Mouse (Mus musculus) macrophage (primary cell): Measurements from ENCODE around the gene Plpp1. TPM values are rescaled to one million over a fixed set of nuclear protein-coding genes. Genes with fewer than 3 reads are reported as not detected.

Experiments
- H3K27ac ChIP-seq: fragments of 350-480 bp; formaldehyde crosslinking; 2 replicates; pipeline ENCODE4 v1.9.0; 2021
- H3K36me3 ChIP-seq: fragments of 350-480 bp; formaldehyde crosslinking; 2 replicates; pipeline ENCODE4 v1.9.0; 2021; ENCODE audit errors: inconsistent target
- H3K4me3 ChIP-seq: fragments of 350-480 bp; formaldehyde crosslinking; 2 replicates; pipeline ENCODE4 v1.9.0; 2021; ENCODE audit errors: inconsistent target
- H3K79me2 ChIP-seq: fragments of 350-480 bp; formaldehyde crosslinking; 2 replicates; pipeline ENCODE4 v1.9.0; 2021; ENCODE audit errors: inconsistent target
- WGBS: methylation state at CpG from one replicate; pipeline ENCODE4 v1.1.7; 2026; ENCODE audit warnings: inconsistent platforms; ENCODE audit not compliant: missing documents; 5-methylcytosine and 5-hydroxymethylcytosine counted together
- polyA plus RNA-seq: library from polyadenylated mRNA; stranded (reverse); fragments of 250-400 nt; gene quantifications from 3 replicates; pipeline ENCODE4 v1.2.4, GENCODE M21; 2018; ENCODE audit warnings: inconsistent platforms

Plpp1 gene
- polyA plus RNA-seq, 1 experiment from 2014 or later: 0.46 TPM

DNA sequence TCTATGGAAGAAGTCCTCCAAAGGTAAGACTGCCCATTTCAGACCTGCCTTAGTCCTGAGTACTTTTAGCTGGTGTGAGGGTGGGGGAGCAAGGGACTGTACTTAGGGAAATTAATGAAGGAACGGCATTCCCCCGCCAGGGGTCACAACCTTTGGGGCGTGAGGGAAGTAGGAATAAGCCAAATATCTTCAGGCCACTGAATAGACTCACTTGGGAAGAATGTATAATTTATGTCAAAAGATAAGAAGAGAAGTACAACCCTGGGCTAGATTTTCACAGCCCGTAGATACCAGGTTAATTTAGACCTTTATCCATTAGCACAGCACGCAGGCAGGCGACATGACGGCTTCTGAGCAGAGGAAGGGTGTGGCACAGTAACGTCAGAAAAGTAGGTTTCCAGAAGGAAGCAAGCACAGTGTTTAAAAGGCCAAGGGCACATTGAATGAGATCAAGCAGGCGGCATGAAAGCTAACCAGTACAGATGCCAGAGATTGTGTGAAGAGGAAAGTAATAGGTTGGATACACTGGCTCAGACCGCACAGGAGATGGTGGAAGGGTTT, 37.0 kb upstream of the Plpp1 start:
- H3K27ac ChIP-seq: no peak overlapping the region

GRCm38 (mm10) chr13:112764556-112764955, 36.0 kb upstream of the Plpp1 start:
- no peaks in the 10 kb centered on the region for H3K79me2 ChIP-seq
- H3K36me3 ChIP-seq: no peaks in the 10 kb centered on the region
- no peak overlapping the region for H3K27ac ChIP-seq
- H3K4me3 ChIP-seq: no peak overlapping the region
- WGBS: 94% methylated on average over 5 of the region's 5 CpGs

More for the DNA sequence above, 37.0 kb upstream of the Plpp1 start:
- no peaks in the 10 kb centered on the region for H3K36me3 ChIP-seq
- no peaks in the 10 kb centered on the region for H3K79me2 ChIP-seq
- H3K4me3 ChIP-seq: no peak overlapping the region
- 88% methylated on average over 10 of the region's 10 CpGs for WGBS

DNA sequence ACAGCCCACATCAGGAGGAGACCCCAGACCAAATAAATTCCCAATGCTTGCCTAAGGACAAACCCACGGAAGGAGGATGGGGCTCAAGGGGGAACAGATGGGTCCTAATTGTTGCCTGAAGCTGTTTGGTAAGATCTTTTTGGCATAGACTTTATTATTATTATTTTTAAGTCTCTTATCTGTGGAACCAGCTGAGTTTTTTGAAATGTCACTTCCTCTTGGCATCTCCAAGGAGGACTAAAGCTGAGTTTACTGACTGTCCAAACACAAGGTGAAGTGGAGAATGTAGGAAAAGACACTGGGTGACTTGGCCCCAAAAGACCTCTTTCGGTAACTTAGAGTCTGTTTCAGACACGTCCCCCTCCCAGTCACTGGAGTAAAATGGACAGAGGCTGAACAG, 34.9 kb upstream of the Plpp1 start:
- no peak overlapping the region for H3K27ac ChIP-seq
- no peaks in the 10 kb centered on the region for H3K79me2 ChIP-seq
- H3K36me3 ChIP-seq: no peaks in the 10 kb centered on the region
- 49% methylated on average over 3 of the region's 3 CpGs for WGBS
- no peak overlapping the region for H3K4me3 ChIP-seq

DNA sequence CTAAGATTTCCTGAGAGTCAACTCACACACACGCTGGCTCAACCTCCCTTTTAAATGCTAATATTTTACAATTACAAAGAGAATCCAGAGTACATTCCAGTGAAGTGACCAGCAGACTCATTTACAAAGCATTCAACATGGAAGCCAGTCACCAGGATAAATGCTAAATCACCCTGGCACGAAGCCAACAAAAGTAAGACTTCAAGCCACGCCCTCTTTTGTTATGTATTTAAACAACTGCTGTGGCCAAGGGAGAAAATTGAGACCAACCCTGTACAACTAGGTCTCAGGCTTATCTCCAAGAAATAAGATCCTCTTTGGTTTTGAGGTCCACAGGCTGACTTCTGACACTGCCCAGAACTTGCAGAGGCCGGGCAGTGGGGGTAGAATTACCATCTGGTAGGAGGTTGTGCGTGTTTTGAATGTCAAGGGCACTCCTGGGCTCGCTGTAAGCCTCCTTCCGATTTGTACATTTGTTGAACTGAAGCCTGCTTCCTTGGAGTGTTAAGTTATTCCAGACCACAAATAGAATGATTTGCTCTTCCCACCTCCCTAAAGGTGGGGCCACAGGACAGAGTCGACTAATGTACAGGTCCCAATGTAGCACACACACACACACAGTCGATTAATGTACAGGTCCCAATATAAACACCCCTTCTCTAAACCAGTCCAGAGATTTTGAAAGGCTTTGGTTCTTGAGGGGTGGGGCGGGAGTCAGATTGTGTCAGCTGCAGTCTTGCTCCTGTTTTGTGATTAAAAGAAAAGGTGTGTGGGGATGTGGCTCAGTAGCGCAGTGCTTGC, 29.9 kb upstream of the Plpp1 start:
- 49% methylated on average over 10 of the region's 11 CpGs for WGBS
- no peak overlapping the region for H3K27ac ChIP-seq
- no peaks in the 10 kb centered on the region for H3K79me2 ChIP-seq
- no peaks in the 10 kb centered on the region for H3K36me3 ChIP-seq
- no peak overlapping the region for H3K4me3 ChIP-seq

GRCm38 (mm10) chr13:112771447-112772208, 29.0 kb upstream of the Plpp1 start:
- no peaks in the 10 kb centered on the region for H3K36me3 ChIP-seq

GRCm38 (mm10) chr13:112772252-112772651, 28.3 kb upstream of the Plpp1 start:
- Histone ChIP-seq H3K79me2 (no peaks in the 10 kb centered on the region), H3K36me3 (no peaks in the 10 kb centered on the region), H3K27ac (no peak overlapping the region), H3K4me3 (no peak overlapping the region)
- 78% methylated on average over 11 of the region's 11 CpGs for WGBS

More at GRCm38 (mm10) chr13:112771447-112772208, 29.0 kb upstream of the Plpp1 start:
- Histone ChIP-seq H3K79me2 (no peaks in the 10 kb centered on the region), H3K27ac (no peak overlapping the region), H3K4me3 (no peak overlapping the region)
- 30% methylated on average over 15 of the region's 15 CpGs for WGBS

GRCm38 (mm10) chr13:112772861-112773260, 27.7 kb upstream of the Plpp1 start:
- 81% methylated on average over 14 of the region's 14 CpGs for WGBS
- Histone ChIP-seq H3K79me2 (no peaks in the 10 kb centered on the region), H3K36me3 (no peaks in the 10 kb centered on the region), H3K4me3 (no peak overlapping the region), H3K27ac (no peak overlapping the region)

- 100% methylated on average over 3 of the region's 3 CpGs for WGBS
- Histone ChIP-seq H3K4me3 (no peak overlapping the region), H3K36me3 (no peaks in the 10 kb centered on the region), H3K79me2 (no peaks in the 10 kb centered on the region), H3K27ac (no peak overlapping the region)
Observed at GRCm38 (mm10) chr13:112773991-112774675, 26.5 kb upstream of the Plpp1 start.

- 95% methylated on average over 10 of the region's 10 CpGs for WGBS
Observed at GRCm38 (mm10) chr13:112775856-112776255, 24.7 kb upstream of the Plpp1 start.

DNA sequence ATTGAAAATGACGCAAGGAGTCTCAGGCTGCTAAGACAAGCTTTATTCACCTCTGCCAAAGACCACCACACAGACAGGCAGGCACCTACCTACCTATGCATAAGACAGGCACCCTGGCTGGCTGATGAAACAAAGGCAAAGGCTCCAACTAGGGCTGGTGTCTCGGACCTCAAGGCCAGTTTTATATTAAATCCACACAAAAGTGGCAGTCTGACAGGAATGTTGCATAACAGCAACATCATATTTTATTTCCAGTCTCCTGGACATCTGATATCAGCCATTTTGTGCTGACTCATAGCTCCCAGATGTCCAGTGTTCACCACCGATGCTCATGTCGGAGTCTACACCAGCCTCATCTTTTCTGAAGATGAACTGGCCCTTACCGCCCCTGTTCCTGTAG, 22.2 kb upstream of the Plpp1 start:
- 82% methylated on average over 5 of the region's 5 CpGs for WGBS
- no peak overlapping the region for H3K4me3 ChIP-seq
- H3K36me3 ChIP-seq: no peaks in the 10 kb centered on the region
- H3K27ac ChIP-seq: no peak overlapping the region
- no peaks in the 10 kb centered on the region for H3K79me2 ChIP-seq

More at GRCm38 (mm10) chr13:112775856-112776255, 24.7 kb upstream of the Plpp1 start:
- no peak overlapping the region for H3K4me3 ChIP-seq
- no peak overlapping the region for H3K27ac ChIP-seq
- no peaks in the 10 kb centered on the region for H3K36me3 ChIP-seq
- no peaks in the 10 kb centered on the region for H3K79me2 ChIP-seq

DNA sequence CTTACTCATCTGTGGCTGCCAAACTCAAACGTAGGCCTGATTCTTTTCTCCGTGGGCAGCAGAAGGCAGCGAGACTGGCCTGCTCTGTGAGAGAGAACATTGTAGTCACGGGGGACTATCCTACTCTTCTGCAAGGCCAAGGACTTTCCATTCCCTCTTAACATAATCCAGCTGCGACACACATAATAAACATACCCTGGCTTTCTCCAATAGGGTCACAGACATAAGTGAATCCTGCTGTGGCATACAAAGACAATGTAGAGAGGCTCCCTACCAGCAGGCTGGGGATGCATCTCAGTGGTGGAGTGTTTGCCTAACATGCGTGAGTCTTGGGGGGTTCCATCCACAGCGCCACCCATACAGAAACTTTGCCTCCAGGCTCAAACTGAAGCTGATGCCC, 15.3 kb upstream of the Plpp1 start:
- WGBS: 93% methylated on average over 7 of the region's 7 CpGs

DNA sequence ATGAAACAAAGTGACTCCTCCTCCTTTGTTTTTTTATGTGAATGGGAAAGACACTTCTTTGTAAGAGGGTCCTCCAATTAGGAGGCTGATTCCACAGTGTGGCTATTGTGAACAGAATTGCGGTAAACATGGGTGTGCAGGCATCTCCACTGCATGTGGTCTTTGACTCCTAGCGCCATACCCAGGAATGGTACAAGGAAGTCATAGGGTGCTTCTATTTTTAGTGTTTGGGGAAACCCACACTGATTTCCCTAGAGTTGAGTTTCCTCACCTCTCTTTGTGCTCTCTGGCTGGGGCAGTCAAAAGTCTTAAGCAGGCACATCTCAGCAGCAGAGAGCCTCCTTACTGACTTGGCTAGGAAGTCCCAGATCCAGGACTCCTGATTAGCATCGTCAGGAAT, 14.4 kb upstream of the Plpp1 start:
- Histone ChIP-seq H3K4me3 (no peak overlapping the region), H3K27ac (no peak overlapping the region), H3K79me2 (no peaks in the 10 kb centered on the region), H3K36me3 (no peaks in the 10 kb centered on the region)
- 33% methylated on average over 3 of the region's 3 CpGs for WGBS

More for the DNA sequence above, 15.3 kb upstream of the Plpp1 start:
- H3K4me3 ChIP-seq: no peak overlapping the region
- no peak overlapping the region for H3K27ac ChIP-seq
- no peaks in the 10 kb centered on the region for H3K36me3 ChIP-seq
- H3K79me2 ChIP-seq: no peaks in the 10 kb centered on the region

DNA sequence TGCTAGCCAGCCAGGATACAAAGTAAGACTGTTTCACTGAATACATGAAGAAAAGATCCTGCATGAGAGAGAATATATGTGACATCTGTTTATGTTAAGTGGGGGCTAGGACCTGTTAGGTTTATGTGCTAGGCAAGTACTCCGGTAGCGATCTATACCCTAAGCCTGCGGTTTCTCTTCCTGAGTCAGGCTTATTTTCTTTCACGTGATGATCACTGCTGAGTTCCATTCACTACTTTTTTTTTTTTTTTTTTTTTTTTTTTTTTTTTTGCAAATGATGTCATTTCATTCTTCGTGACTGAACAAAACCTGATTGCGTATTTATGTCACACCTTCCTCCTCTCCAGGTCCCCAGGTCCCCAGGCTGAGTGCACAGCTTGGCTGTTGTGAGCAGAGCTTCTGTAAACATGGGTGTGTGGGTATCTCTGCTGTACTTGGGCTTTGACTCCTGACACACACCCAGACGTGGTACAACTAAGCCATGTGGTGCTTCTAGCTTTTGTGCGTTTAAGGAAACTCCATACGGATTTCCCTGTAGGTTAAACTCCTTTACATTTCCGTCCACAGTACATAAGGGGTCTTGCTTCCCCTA, 13.6 kb upstream of the Plpp1 start:
- no peaks in the 10 kb centered on the region for H3K79me2 ChIP-seq
- H3K27ac ChIP-seq: no peak overlapping the region
- 90% methylated on average over 9 of the region's 10 CpGs for WGBS
- no peak overlapping the region for H3K4me3 ChIP-seq
- no peaks in the 10 kb centered on the region for H3K36me3 ChIP-seq

GRCm38 (mm10) chr13:112790774-112791173, 9.8 kb upstream of the Plpp1 start:
- Histone ChIP-seq H3K4me3 (no peak overlapping the region), H3K79me2 (no peaks in the 10 kb centered on the region), H3K27ac (no peak overlapping the region), H3K36me3 (no peaks in the 10 kb centered on the region)
- 97% methylated on average over 5 of the region's 5 CpGs for WGBS
